Mouse (Mus musculus): ENCODE results near the gene Clec4n.
"Not testable (repeated sequence)": the region's sequence is repeated elsewhere in the genome, so short reads cannot be mapped to it uniquely, and the experiment has no call there.

The Clec4n gene

GRCm38 (mm10) chr6:123229644-123230043 lies at the start of gene Clec4n:
Gene Clec4n, plus strand, starts transcription at chr6:123229843.
- no peak for DNase-seq

- not testable (repeated sequence) for DNase-seq
Measured at GRCm38 (mm10) chr6:123184862-123185261, 44.8 kb upstream of the Clec4n start.

- no peak for DNase-seq
Measured at GRCm38 (mm10) chr6:123207187-123208076, 22.2 kb upstream of the Clec4n start.

- not testable (repeated sequence) for DNase-seq
Measured at GRCm38 (mm10) chr6:123208077-123208439, 21.6 kb upstream of the Clec4n start.

GRCm38 (mm10) chr6:123211726-123212125 lies 17.9 kb upstream of the Clec4n start:
- no peak for DNase-seq

- DNase-seq, result no peak
Measured at GRCm38 (mm10) chr6:123227519-123228166, 2.0 kb upstream of the Clec4n start.

GRCm38 (mm10) chr6:123231149-123231548 lies 1.5 kb downstream of the Clec4n start:
- DNase-seq, result no peak

GRCm38 (mm10) chr6:123237582-123237981 lies 7.9 kb downstream of the Clec4n start:
- no peak for DNase-seq

GRCm38 (mm10) chr6:123244201-123244600 lies 14.6 kb downstream of the Clec4n start:
- DNase-seq, result no peak

GRCm38 (mm10) chr6:123248862-123249261 lies 19.2 kb downstream of the Clec4n start:
- DNase-seq, result not testable (repeated sequence)

- DNase-seq, result no peak
Measured at GRCm38 (mm10) chr6:123252735-123253134, 23.1 kb downstream of the Clec4n start.

GRCm38 (mm10) chr6:123258946-123259345 lies 29.3 kb downstream of the Clec4n start:
- DNase-seq, result no peak

- DNase-seq, result no peak
Measured at GRCm38 (mm10) chr6:123259889-123260603, 30.4 kb downstream of the Clec4n start.

GRCm38 (mm10) chr6:123260868-123261267 lies 31.2 kb downstream of the Clec4n start:
- no peak for DNase-seq

GRCm38 (mm10) chr6:123261555-123262161 lies 32.0 kb downstream of the Clec4n start, which contains the start of gene Clec4d:
Gene Clec4d, plus strand, starts transcription at chr6:123262111.
- DNase-seq, result no peak

- DNase-seq, result no peak
Measured at GRCm38 (mm10) chr6:123264194-123264593, 34.6 kb downstream of the Clec4n start.

- no peak for DNase-seq
Measured at GRCm38 (mm10) chr6:123265809-123266208, 36.2 kb downstream of the Clec4n start.

GRCm38 (mm10) chr6:123266945-123267344 lies 37.3 kb downstream of the Clec4n start:
- DNase-seq, result no peak

- peak; percentile 12 for DNase-seq
Measured at GRCm38 (mm10) chr6:123279443-123279842, 49.8 kb downstream of the Clec4n start.

- no peak for DNase-seq
Measured at GRCm38 (mm10) chr6:123286311-123286710, 56.7 kb downstream of the Clec4n start.

GRCm38 (mm10) chr6:123288931-123289330 lies 59.3 kb downstream of the Clec4n start:
- no peak for DNase-seq

GRCm38 (mm10) chr6:123289753-123290152 lies 60.1 kb downstream of the Clec4n start, which contains the start of gene Clec4e:
Gene Clec4e, minus strand, starts transcription at chr6:123289870.
- DNase-seq, result no peak
